Mouse (Mus musculus): ENCODE measurements around the gene Rpl28. TPM values are rescaled to one million over a fixed set of nuclear protein-coding genes. Genes with fewer than 3 reads are reported as not detected.

Rpl28 gene
- total and polyA plus RNA-seq, 3 experiments = 269 to 2,603 (median 526) TPM

Other genes starting within 250 kb of the Rpl28 start
Only the 20 nearest of the 31 such genes appear.
- 5.9 and 7.2 TPM in 2 replicates for gene Tmem86b, start 161.5 kb upstream of the Rpl28 start, total RNA-seq (2012; rRNA removed)
- 4.3 TPM in 2 replicates for gene Tmem86b, start 161.5 kb upstream of the Rpl28 start, total RNA-seq (2014; rRNA removed)
- 9.1 and 10.6 TPM in 2 replicates for gene Tmem86b, start 161.5 kb upstream of the Rpl28 start, polyA plus RNA-seq (2012; ENCODE audit: insufficient read length, low read depth)
- 85.6 and 91.2 TPM in 2 replicates for gene Ppp6r1, start 133.9 kb upstream of the Rpl28 start, total RNA-seq (2012; rRNA removed)
- 53.0 and 59.2 TPM in 2 replicates for gene Ppp6r1, start 133.9 kb upstream of the Rpl28 start, total RNA-seq (2014; rRNA removed)
- 108 and 118 TPM in 2 replicates for gene Ppp6r1, start 133.9 kb upstream of the Rpl28 start, polyA plus RNA-seq (2012; ENCODE audit: insufficient read length, low read depth)
- gene Hspbp1, start 107.8 kb upstream of the Rpl28 start, total RNA-seq (2012; rRNA removed) = 131 and 136 TPM in 2 replicates
- gene Hspbp1, start 107.8 kb upstream of the Rpl28 start, total RNA-seq (2014; rRNA removed) = 92.3 and 98.8 TPM in 2 replicates
- gene Hspbp1, start 107.8 kb upstream of the Rpl28 start, polyA plus RNA-seq (2012; ENCODE audit: insufficient read length, low read depth) = 82.7 and 90.6 TPM in 2 replicates
- 0.21 and 0.25 TPM in 2 replicates for gene Brsk1, start 102.3 kb upstream of the Rpl28 start, total RNA-seq (2012; rRNA removed)
- gene Brsk1, start 102.3 kb upstream of the Rpl28 start, total RNA-seq (2014; rRNA removed) = not detected in 2 replicates
- gene Brsk1, start 102.3 kb upstream of the Rpl28 start, polyA plus RNA-seq (2012; ENCODE audit: insufficient read length, low read depth) = not detected in 2 replicates
- gene Tmem150b, start 67.6 kb upstream of the Rpl28 start, total RNA-seq (2012; rRNA removed) = 0.04 TPM in 1 of 2 replicates, not detected in the other
- gene Tmem150b, start 67.6 kb upstream of the Rpl28 start, total RNA-seq (2014; rRNA removed) = 0.15 TPM in 1 of 2 replicates, not detected in the other
- gene Tmem150b, start 67.6 kb upstream of the Rpl28 start, polyA plus RNA-seq (2012; ENCODE audit: insufficient read length, low read depth) = 0.12 and 0.17 TPM in 2 replicates
- 27.4 and 41.2 TPM in 2 replicates for gene Kmt5c, start 52.8 kb upstream of the Rpl28 start, total RNA-seq (2012; rRNA removed)
- 41.3 and 44.0 TPM in 2 replicates for gene Kmt5c, start 52.8 kb upstream of the Rpl28 start, total RNA-seq (2014; rRNA removed)
- gene Kmt5c, start 52.8 kb upstream of the Rpl28 start, polyA plus RNA-seq (2012; ENCODE audit: insufficient read length, low read depth) = 46.7 and 52.4 TPM in 2 replicates
- not detected in 2 replicates for gene Cox6b2, start 39.8 kb upstream of the Rpl28 start, total RNA-seq (2012; rRNA removed)
- not detected in 2 replicates for gene Cox6b2, start 39.8 kb upstream of the Rpl28 start, total RNA-seq (2014; rRNA removed)
- gene Cox6b2, start 39.8 kb upstream of the Rpl28 start, polyA plus RNA-seq (2012; ENCODE audit: insufficient read length, low read depth) = not detected in 2 replicates
- gene Fam71e2, start 21.6 kb upstream of the Rpl28 start, total RNA-seq (2012; rRNA removed) = not detected in 2 replicates
- gene Fam71e2, start 21.6 kb upstream of the Rpl28 start, total RNA-seq (2014; rRNA removed) = not detected in 2 replicates
- not detected in 2 replicates for gene Fam71e2, start 21.6 kb upstream of the Rpl28 start, polyA plus RNA-seq (2012; ENCODE audit: insufficient read length, low read depth)
- 0.17 TPM in 1 of 2 replicates, not detected in the other for gene Il11, start 10.0 kb upstream of the Rpl28 start, total RNA-seq (2012; rRNA removed)
- not detected in 2 replicates for gene Il11, start 10.0 kb upstream of the Rpl28 start, total RNA-seq (2014; rRNA removed)
- not detected in 2 replicates for gene Il11, start 10.0 kb upstream of the Rpl28 start, polyA plus RNA-seq (2012; ENCODE audit: insufficient read length, low read depth)
- gene Tmem190, start 9.9 kb upstream of the Rpl28 start, total RNA-seq (2012; rRNA removed) = not detected in 2 replicates
- gene Tmem190, start 9.9 kb upstream of the Rpl28 start, total RNA-seq (2014; rRNA removed) = not detected in 2 replicates
- 0.68 TPM in 1 of 2 replicates, not detected in the other for gene Tmem190, start 9.9 kb upstream of the Rpl28 start, polyA plus RNA-seq (2012; ENCODE audit: insufficient read length, low read depth)
- 12.3 and 17.7 TPM in 2 replicates for gene Tmem238, start 3.2 kb upstream of the Rpl28 start, total RNA-seq (2012; rRNA removed)
- gene Tmem238, start 3.2 kb upstream of the Rpl28 start, total RNA-seq (2014; rRNA removed) = 4.3 and 5.5 TPM in 2 replicates
- 9.8 and 10.7 TPM in 2 replicates for gene Tmem238, start 3.2 kb upstream of the Rpl28 start, polyA plus RNA-seq (2012; ENCODE audit: insufficient read length, low read depth)
- gene Ube2s, start 19.7 kb downstream of the Rpl28 start, total RNA-seq (2012; rRNA removed) = 238 and 304 TPM in 2 replicates
- gene Ube2s, start 19.7 kb downstream of the Rpl28 start, total RNA-seq (2014; rRNA removed) = 707 and 825 TPM in 2 replicates
- gene Ube2s, start 19.7 kb downstream of the Rpl28 start, polyA plus RNA-seq (2012; ENCODE audit: insufficient read length, low read depth) = 392 and 452 TPM in 2 replicates
- gene Shisa7, start 51.8 kb downstream of the Rpl28 start, total RNA-seq (2012; rRNA removed) = not detected in 2 replicates
- gene Shisa7, start 51.8 kb downstream of the Rpl28 start, total RNA-seq (2014; rRNA removed) = not detected in 2 replicates
- not detected in 2 replicates for gene Shisa7, start 51.8 kb downstream of the Rpl28 start, polyA plus RNA-seq (2012; ENCODE audit: insufficient read length, low read depth)
- gene Isoc2b, start 77.4 kb downstream of the Rpl28 start, total RNA-seq (2012; rRNA removed) = 10.8 and 19.5 TPM in 2 replicates
- 10.0 and 10.2 TPM in 2 replicates for gene Isoc2b, start 77.4 kb downstream of the Rpl28 start, total RNA-seq (2014; rRNA removed)
- 3.9 and 4.7 TPM in 2 replicates for gene Isoc2b, start 77.4 kb downstream of the Rpl28 start, polyA plus RNA-seq (2012; ENCODE audit: insufficient read length, low read depth)
- gene Isoc2a, start 84.3 kb downstream of the Rpl28 start, total RNA-seq (2012; rRNA removed) = 15.3 and 15.4 TPM in 2 replicates
- 8.4 and 8.6 TPM in 2 replicates for gene Isoc2a, start 84.3 kb downstream of the Rpl28 start, total RNA-seq (2014; rRNA removed)
- 12.9 and 19.0 TPM in 2 replicates for gene Isoc2a, start 84.3 kb downstream of the Rpl28 start, polyA plus RNA-seq (2012; ENCODE audit: insufficient read length, low read depth)
- gene Gm36210, start 113.6 kb downstream of the Rpl28 start, total RNA-seq (2012; rRNA removed) = 0.17 TPM in 1 of 2 replicates, not detected in the other
- gene Gm36210, start 113.6 kb downstream of the Rpl28 start, total RNA-seq (2014; rRNA removed) = not detected in 2 replicates
- 0.90 and 1.4 TPM in 2 replicates for gene Gm36210, start 113.6 kb downstream of the Rpl28 start, polyA plus RNA-seq (2012; ENCODE audit: insufficient read length, low read depth)
- 1.9 and 2.2 TPM in 2 replicates for gene Zfp628, start 122.3 kb downstream of the Rpl28 start, total RNA-seq (2012; rRNA removed)
- gene Zfp628, start 122.3 kb downstream of the Rpl28 start, total RNA-seq (2014; rRNA removed) = 0.42 and 0.87 TPM in 2 replicates
- gene Zfp628, start 122.3 kb downstream of the Rpl28 start, polyA plus RNA-seq (2012; ENCODE audit: insufficient read length, low read depth) = 7.1 and 9.4 TPM in 2 replicates
- gene Nat14, start 129.2 kb downstream of the Rpl28 start, total RNA-seq (2012; rRNA removed) = 0.63 and 1.3 TPM in 2 replicates
- 0.27 and 0.88 TPM in 2 replicates for gene Nat14, start 129.2 kb downstream of the Rpl28 start, total RNA-seq (2014; rRNA removed)
- 0.97 and 1.7 TPM in 2 replicates for gene Nat14, start 129.2 kb downstream of the Rpl28 start, polyA plus RNA-seq (2012; ENCODE audit: insufficient read length, low read depth)
- 0.13 and 0.30 TPM in 2 replicates for gene Ssc5d, start 132.9 kb downstream of the Rpl28 start, total RNA-seq (2012; rRNA removed)
- 0.08 and 0.09 TPM in 2 replicates for gene Ssc5d, start 132.9 kb downstream of the Rpl28 start, total RNA-seq (2014; rRNA removed)
- 1.5 and 1.6 TPM in 2 replicates for gene Ssc5d, start 132.9 kb downstream of the Rpl28 start, polyA plus RNA-seq (2012; ENCODE audit: insufficient read length, low read depth)
- gene Sbk2, start 171.5 kb downstream of the Rpl28 start, total RNA-seq (2012; rRNA removed) = 0.08 and 0.30 TPM in 2 replicates
- not detected in 2 replicates for gene Sbk2, start 171.5 kb downstream of the Rpl28 start, total RNA-seq (2014; rRNA removed)
- gene Sbk2, start 171.5 kb downstream of the Rpl28 start, polyA plus RNA-seq (2012; ENCODE audit: insufficient read length, low read depth) = 0.10 TPM in 1 of 2 replicates, not detected in the other

Data from CH12.LX (cell line).